In genomic region chr5:25530629-25531028, GRCm38 (mm10) we compare ENCODE assay signal across 8 mouse cellular contexts. TPM values are rescaled to one million over a fixed set of nuclear protein-coding genes. Genes with fewer than 3 reads are reported as not detected.
DNase-seq lines count a peak whose midpoint lies in the region; ATAC-seq and TF ChIP-seq lines count a peak whose summit lies in the region.

No protein-coding gene starts in this region.

- H3K36me3 ChIP-seq in heart, embryonic 16.5 days (ENCODE audit: control insufficient read depth, insufficient read depth), result no peaks in the 10 kb centered on the region
- no peaks in the 10 kb centered on the region for H3K36me3 ChIP-seq in ES-Bruce4 (ENCODE audit: control insufficient read depth, insufficient read depth, low read length, poor library complexity, severe bottlenecking)
- no peaks in the 10 kb centered on the region for H3K36me3 ChIP-seq in forebrain, postnatal 0 days (ENCODE audit: insufficient read depth)
- no peaks in the 10 kb centered on the region for H3K36me3 ChIP-seq in midbrain, embryonic 10.5 days

- no peak for TF ChIP-seq CTCF in ES-Bruce4 (IDR thresholded peaks at IDR 0.05; ENCODE audit: low read depth, low read length)
- TF ChIP-seq CTCF in forebrain, postnatal 0 days (IDR thresholded peaks at IDR 0.05; ENCODE audit: low read depth), result no peak

- 13% methylated on average over 2 of the region's 2 CpGs for WGBS in heart, embryonic 16.5 days
- WGBS in forebrain, postnatal 0 days, result 7% methylated on average over 2 of the region's 2 CpGs
- 46% methylated on average over 2 of the region's 2 CpGs for WGBS in midbrain, embryonic 10.5 days

- H3K9ac ChIP-seq in heart, embryonic 16.5 days (ENCODE audit: low read length), result peak overlapping the region; percentile 89
- H3K9ac ChIP-seq in ES-Bruce4 (ENCODE audit: low read depth, poor library complexity, severe bottlenecking), result peak overlapping the region; percentile 82
- peak overlapping the region; percentile 86 for H3K9ac ChIP-seq in forebrain, postnatal 0 days

- TF ChIP-seq POLR2A in ES-Bruce4 (IDR thresholded peaks at IDR 0.05; ENCODE audit: insufficient read depth, low read length), result no peak

- TF ChIP-seq EP300 in ES-Bruce4 (IDR thresholded peaks at IDR 0.05; ENCODE audit: insufficient read depth, low read depth, low read length), result no peak

- no peak for ATAC-seq in heart, embryonic 16.5 days (replicated peaks; ENCODE audit: extremely low read depth, insufficient read depth, low FRiP score)
- ATAC-seq in forebrain, postnatal 0 days, result no peak

- peaks cover 14% of the 10 kb centered on the region for H3K4me1 ChIP-seq in heart, embryonic 16.5 days (ENCODE audit: control insufficient read depth, insufficient read depth, low read length)
- peaks cover 5% of the 10 kb centered on the region for H3K4me1 ChIP-seq in ES-Bruce4 (ENCODE audit: control insufficient read depth, insufficient read depth, low read length)
- no peaks in the 10 kb centered on the region for H3K4me1 ChIP-seq in forebrain, postnatal 0 days (ENCODE audit: insufficient read depth)
- H3K4me1 ChIP-seq in midbrain, embryonic 10.5 days, result peaks cover 23% of the 10 kb centered on the region

- no peaks in the 10 kb centered on the region for H3K9me3 ChIP-seq in heart, embryonic 16.5 days (replicated peaks; ENCODE audit: control insufficient read depth, low read length)
- H3K9me3 ChIP-seq in ES-Bruce4 (replicated peaks; ENCODE audit: control insufficient read depth, insufficient read depth, low read length, poor library complexity, severe bottlenecking), result no peaks in the 10 kb centered on the region
- no peaks in the 10 kb centered on the region for H3K9me3 ChIP-seq in forebrain, postnatal 0 days (ENCODE audit: low read length)
- H3K9me3 ChIP-seq in midbrain, embryonic 10.5 days (replicated peaks), result no peaks in the 10 kb centered on the region

- H3K4me2 ChIP-seq in heart, embryonic 16.5 days (ENCODE audit: low read depth, low read length), result peak overlapping the region; percentile 61
- peak overlapping the region; percentile 76 for H3K4me2 ChIP-seq in forebrain, postnatal 0 days (ENCODE audit: low read depth)

- H3K27me3 ChIP-seq in heart, embryonic 16.5 days (ENCODE audit: control insufficient read depth, insufficient read depth, low read length), result no peaks in the 10 kb centered on the region
- H3K27me3 ChIP-seq in ES-Bruce4 (ENCODE audit: control insufficient read depth, insufficient read depth, low read length, poor library complexity, severe bottlenecking), result no peaks in the 10 kb centered on the region
- no peaks in the 10 kb centered on the region for H3K27me3 ChIP-seq in forebrain, postnatal 0 days (ENCODE audit: insufficient read depth, low read length)
- peaks cover 5% of the 10 kb centered on the region; the same call in 1 of the 2 replicates for H3K27me3 ChIP-seq in midbrain, embryonic 10.5 days (ENCODE audit: low read depth, poor library complexity, severe bottlenecking)

- peak overlapping the region; percentile 84 for H3K4me3 ChIP-seq in heart, embryonic 16.5 days (ENCODE audit: low read length)
- no peak overlapping the region for H3K4me3 ChIP-seq in ES-Bruce4 (ENCODE audit: low read depth, low read length)
- H3K4me3 ChIP-seq in forebrain, postnatal 0 days (ENCODE audit: low read depth, low read length), result peak overlapping the region; percentile 69
- H3K4me3 ChIP-seq in midbrain, embryonic 10.5 days, result peak overlapping the region; percentile 74

- H3K27ac ChIP-seq in heart, embryonic 16.5 days (ENCODE audit: low read length), result no peak overlapping the region
- H3K27ac ChIP-seq in ES-Bruce4 (ENCODE audit: insufficient read depth, low read length), result no peak overlapping the region
- H3K27ac ChIP-seq in forebrain, postnatal 0 days (ENCODE audit: low read depth, low read length), result peak overlapping the region; percentile 96; the same call in 1 of the 2 replicates
- peak overlapping the region; percentile 94 for H3K27ac ChIP-seq in midbrain, embryonic 10.5 days (replicated peaks)

- DNase-seq in heart, adult 8-10 months (ENCODE audit: low spot score), result no peak
- DNase-seq in forebrain, postnatal 0 days, result no peak
- no peak for DNase-seq in midbrain, embryonic 10.5 days (ENCODE audit: low spot score)
- DNase-seq in testis, postnatal 10 days (ENCODE audit: low spot score), result no peak
- DNase-seq in retina, embryonic 14.5 days (ENCODE audit: low spot score), result no peak
- DNase-seq in gastrocnemius, postnatal 25 days, result no peak

RNA-seq across cellular contexts. Expression of gene Cct8l1, which starts 14.8 kb away (rescaled TPM):
- 0.16 TPM in 1 of 2 replicates, not detected in the other for polyA plus RNA-seq in heart, embryonic 16.5 days (2015; fragmentation: Nextera tagmentation; extraction: Ambion mirVana)
- total RNA-seq in heart, adult 8-10 months (2022), result under 1 TPM in 1 of 4 experiments, not detected in 3; 0.12 TPM
- polyA plus RNA-seq in ES-Bruce4 (2011; ENCODE audit: insufficient read depth, insufficient read length, low read depth, missing spikeins), result not detected in 2 replicates
- not detected in 2 replicates for total RNA-seq in forebrain, postnatal 0 days (2014; rRNA removed)
- polyA plus RNA-seq in forebrain, postnatal 0 days (2015; fragmentation: Nextera tagmentation; extraction: Ambion mirVana), result not detected in 2 replicates
- 0.09 TPM in 1 of 2 replicates, not detected in the other for polyA plus RNA-seq in midbrain, embryonic 10.5 days (2016; fragmentation: Nextera tagmentation; extraction: Ambion mirVana)
- total RNA-seq in gastrocnemius, postnatal 25 days (2021), result under 1 TPM in 1 of 2 experiments, not detected in 1; 0.27 TPM

RNA-seq across cellular contexts. Expression of gene Kmt2c, which starts 32.0 kb away (rescaled TPM):
- 7.7 and 8.1 TPM in 2 replicates for polyA plus RNA-seq in heart, embryonic 16.5 days (2015; fragmentation: Nextera tagmentation; extraction: Ambion mirVana)
- total RNA-seq in heart, adult 8-10 months (2022), result 10 to 100 TPM; 40.1 to 47.0 (median 44.4) TPM
- polyA plus RNA-seq in ES-Bruce4 (2011; ENCODE audit: insufficient read depth, insufficient read length, low read depth, missing spikeins), result 24.4 and 27.1 TPM in 2 replicates
- 46.7 and 58.9 TPM in 2 replicates for total RNA-seq in forebrain, postnatal 0 days (2014; rRNA removed)
- polyA plus RNA-seq in forebrain, postnatal 0 days (2015; fragmentation: Nextera tagmentation; extraction: Ambion mirVana), result 6.1 and 11.3 TPM in 2 replicates
- 10.5 and 13.2 TPM in 2 replicates for polyA plus RNA-seq in midbrain, embryonic 10.5 days (2016; fragmentation: Nextera tagmentation; extraction: Ambion mirVana)
- 10 to 100 TPM; 27.4 to 29.1 TPM for total RNA-seq in gastrocnemius, postnatal 25 days (2021)

Comparison
In these comparisons a context has a peak if more than half of its experiments do, and no peak if none do; other contexts are left out.
1. H3K27ac ChIP-seq: peak in forebrain, postnatal 0 days (single experiment) and midbrain, embryonic 10.5 days (single experiment); none in heart, embryonic 16.5 days (single experiment) and ES-Bruce4 (single experiment).
2. Peak in every context shown above with its lines, with median percentiles within 50 percentile points of each other: H3K9ac ChIP-seq.